Mouse (Mus musculus) embryonic facial prominence, embryonic 10.5 days (tissue): ENCODE measurements at regions not wholly inside any gene's neighbourhood (a gene's known extent, or its start where the extent isn't known, plus 50 kb on each side); places are given as distances from the start of the nearest gene placed in this dataset.

ENCODE experiments used
- DNase-seq: peaks from one replicate; pipeline ENCODE4 v3.0.0-alpha.2; 2017; ENCODE audit warnings: low spot score
- H3K27ac ChIP-seq: fragments of 300-500 bp; sonication (generic); replicated peaks from 2 replicates; pipeline ENCODE4 v1.5.1; 2016; ENCODE audit warnings: mild to moderate bottlenecking
- H3K27me3 ChIP-seq: fragments of 300-500 bp; sonication (generic); replicated peaks from 2 replicates; pipeline ENCODE4 v1.6.1; 2016; ENCODE audit warnings: low read depth, mild to moderate bottlenecking; ENCODE audit not compliant: poor library complexity, severe bottlenecking
- H3K36me3 ChIP-seq: fragments of 300-500 bp; sonication (generic); replicated peaks from 2 replicates; pipeline ENCODE4 v1.6.1; 2016; ENCODE audit warnings: mild to moderate bottlenecking, moderate library complexity
- H3K4me1 ChIP-seq: fragments of 300-500 bp; sonication (generic); 2 replicates; pipeline ENCODE4 v1.6.1; 2016
- H3K4me3 ChIP-seq: fragments of 300-500 bp; sonication (generic); 2 replicates; pipeline ENCODE4 v1.5.1; 2016; ENCODE audit warnings: mild to moderate bottlenecking, moderate library complexity
- H3K9me3 ChIP-seq: fragments of 300-500 bp; sonication (generic); 2 replicates; pipeline ENCODE4 v1.6.1; 2016; ENCODE audit warnings: mild to moderate bottlenecking
- WGBS: fragments of 180-500 bp; shearing (Covaris S2); methylation state at CpG from one replicate; pipeline ENCODE4 v1.1.7; 2016; 5-methylcytosine and 5-hydroxymethylcytosine counted together

GRCm38 (mm10) chr5:52092273-52092672, 98.0 kb downstream of the Dhx15 start:
- no peak for DNase-seq
- 93% methylated on average over 4 of the region's 4 CpGs for WGBS

DNA sequence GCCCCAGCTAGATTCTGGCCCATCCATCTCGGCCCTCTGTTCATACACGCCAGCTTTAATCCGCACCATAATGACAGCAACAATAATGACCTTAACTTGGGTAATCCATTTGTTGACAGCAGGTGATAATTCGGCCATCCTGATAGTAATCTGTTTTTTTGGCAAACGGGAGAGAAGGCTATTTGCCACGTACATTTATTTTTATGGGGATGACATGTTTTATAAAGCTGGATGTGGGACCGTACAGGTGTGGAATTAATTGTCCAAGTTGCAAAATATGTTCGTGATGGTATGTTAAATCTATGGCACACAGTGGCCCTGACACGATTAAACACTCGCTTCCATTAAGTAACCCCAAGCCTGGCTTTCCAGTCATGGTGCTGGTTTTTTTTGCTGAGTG, 102.2 kb downstream of the Dhx15 start:
- H3K9me3 ChIP-seq, result no peaks in the 10 kb centered on the region
- 88% methylated on average over 10 of the region's 10 CpGs for WGBS
- no peaks in the 10 kb centered on the region for H3K36me3 ChIP-seq
- H3K4me3 ChIP-seq, result no peak overlapping the region
- H3K27ac ChIP-seq, result no peak overlapping the region
- no peaks in the 10 kb centered on the region for H3K27me3 ChIP-seq
- H3K4me1 ChIP-seq, result peaks cover 5% of the 10 kb centered on the region
- DNase-seq, result no peak

More at GRCm38 (mm10) chr5:52092273-52092672, 98.0 kb downstream of the Dhx15 start:
- Histone ChIP-seq H3K4me3 (no peak overlapping the region), H3K36me3 (no peaks in the 10 kb centered on the region), H3K9me3 (no peaks in the 10 kb centered on the region), H3K27me3 (no peaks in the 10 kb centered on the region), H3K4me1 (no peaks in the 10 kb centered on the region), H3K27ac (no peak overlapping the region)

DNA sequence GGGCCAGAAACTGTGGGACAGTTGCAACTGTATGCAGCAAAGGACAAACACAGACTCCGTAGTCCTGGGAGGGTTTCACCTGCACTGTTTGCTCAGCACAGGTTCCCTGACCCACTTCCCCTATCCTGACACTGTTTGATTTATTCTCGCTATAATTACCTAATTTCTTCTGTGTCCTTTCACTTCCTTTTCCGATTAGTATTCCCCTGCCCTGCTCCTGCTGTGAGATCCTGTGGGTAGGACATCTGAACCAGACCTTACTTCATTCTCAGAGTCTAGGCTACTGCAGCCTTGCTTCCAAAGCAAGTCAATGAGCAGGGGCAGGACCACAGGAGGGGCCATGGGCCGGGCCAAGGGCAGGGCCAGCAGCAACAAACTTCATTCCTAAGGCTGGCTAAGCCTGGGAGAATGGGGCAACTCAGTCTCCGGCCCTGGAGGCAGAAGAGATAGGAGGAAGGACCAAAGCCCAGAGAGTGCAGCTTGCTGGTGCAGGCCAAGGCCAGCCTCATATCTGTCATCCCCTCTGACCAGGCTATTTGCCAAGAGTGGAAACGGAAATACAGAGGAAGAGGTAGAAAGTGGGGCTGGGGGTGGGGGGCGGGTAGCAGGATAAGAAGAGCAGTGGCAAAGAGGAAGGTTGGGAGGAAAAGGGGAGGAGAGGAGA, 103.4 kb downstream of the Dhx15 start:
- DNase-seq, result no peak
- Histone ChIP-seq H3K27me3 (no peaks in the 10 kb centered on the region), H3K4me3 (no peak overlapping the region), H3K4me1 (peaks cover 5% of the 10 kb centered on the region), H3K27ac (no peak overlapping the region), H3K36me3 (no peaks in the 10 kb centered on the region), H3K9me3 (no peaks in the 10 kb centered on the region)
- WGBS, result 55% methylated on average over 7 of the region's 7 CpGs

DNA sequence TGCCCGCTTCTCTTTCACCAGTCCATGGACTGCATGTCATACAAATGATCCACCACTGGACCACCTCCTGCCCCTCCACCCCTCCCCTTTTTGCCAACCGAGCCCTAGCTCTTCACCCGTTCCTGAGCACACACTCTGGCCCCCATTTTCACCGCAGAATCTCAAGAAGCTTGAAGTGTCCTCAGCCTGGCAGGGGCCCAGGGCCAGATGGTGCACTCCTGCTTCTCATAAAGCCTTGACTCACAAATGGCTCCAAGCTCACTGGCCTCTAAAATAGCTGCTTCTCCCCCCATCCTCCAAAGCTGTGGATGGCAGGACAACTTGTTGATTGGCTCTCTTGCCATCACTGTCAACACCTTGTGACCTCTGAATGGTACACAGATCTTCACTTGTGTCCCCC, 110.0 kb downstream of the Dhx15 start:
- no peaks in the 10 kb centered on the region for H3K36me3 ChIP-seq
- no peaks in the 10 kb centered on the region for H3K9me3 ChIP-seq
- H3K4me3 ChIP-seq, result no peak overlapping the region
- H3K27ac ChIP-seq, result no peak overlapping the region
- no peak for DNase-seq
- no peaks in the 10 kb centered on the region for H3K27me3 ChIP-seq
- WGBS, result 86% methylated on average over 4 of the region's 4 CpGs
- H3K4me1 ChIP-seq, result no peaks in the 10 kb centered on the region

- H3K9me3 ChIP-seq, result no peaks in the 10 kb centered on the region
- no peaks in the 10 kb centered on the region for H3K27me3 ChIP-seq
- no peaks in the 10 kb centered on the region for H3K4me1 ChIP-seq
- no peak for DNase-seq
- no peak overlapping the region for H3K4me3 ChIP-seq
- H3K27ac ChIP-seq, result no peak overlapping the region
- 88% methylated on average over 3 of the region's 3 CpGs for WGBS
- H3K36me3 ChIP-seq, result no peaks in the 10 kb centered on the region
Measured at GRCm38 (mm10) chr5:52077696-52078095, 112.6 kb downstream of the Dhx15 start.

DNA sequence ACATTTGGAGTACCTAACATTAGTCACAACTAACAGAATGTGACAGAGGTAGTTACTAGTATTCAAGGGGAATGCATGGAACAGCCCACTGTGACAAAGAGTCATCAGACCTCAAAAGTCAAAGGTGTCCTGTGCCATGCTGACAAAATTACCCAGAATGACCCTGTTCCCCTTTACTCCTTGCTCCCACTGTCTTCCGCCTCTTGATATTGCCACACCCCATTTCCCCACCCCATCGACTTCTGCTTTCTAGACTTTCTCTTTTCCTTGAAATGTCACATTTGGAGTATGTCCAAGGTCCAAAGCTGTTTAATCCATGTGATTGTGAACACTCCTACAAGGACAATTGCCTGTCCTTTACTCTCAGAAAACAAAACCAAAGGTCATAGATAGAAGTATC, 115.2 kb downstream of the Dhx15 start:
- no peaks in the 10 kb centered on the region for H3K36me3 ChIP-seq
- no peaks in the 10 kb centered on the region for H3K9me3 ChIP-seq
- H3K27me3 ChIP-seq, result no peaks in the 10 kb centered on the region
- H3K4me1 ChIP-seq, result no peaks in the 10 kb centered on the region
- H3K27ac ChIP-seq, result no peak overlapping the region
- no peak for DNase-seq
- WGBS, result 91% methylated on average over 2 of the region's 2 CpGs
- no peak overlapping the region for H3K4me3 ChIP-seq

GRCm38 (mm10) chr5:52064804-52065451, 125.4 kb downstream of the Dhx15 start:
- Histone ChIP-seq H3K27me3 (no peaks in the 10 kb centered on the region), H3K27ac (no peak overlapping the region), H3K9me3 (no peaks in the 10 kb centered on the region), H3K4me1 (peaks cover 4% of the 10 kb centered on the region; the same call in 1 of the 2 replicates), H3K36me3 (no peaks in the 10 kb centered on the region), H3K4me3 (no peak overlapping the region)
- peak; percentile 87 for DNase-seq
- WGBS, result 33% methylated on average over 16 of the region's 16 CpGs

DNA sequence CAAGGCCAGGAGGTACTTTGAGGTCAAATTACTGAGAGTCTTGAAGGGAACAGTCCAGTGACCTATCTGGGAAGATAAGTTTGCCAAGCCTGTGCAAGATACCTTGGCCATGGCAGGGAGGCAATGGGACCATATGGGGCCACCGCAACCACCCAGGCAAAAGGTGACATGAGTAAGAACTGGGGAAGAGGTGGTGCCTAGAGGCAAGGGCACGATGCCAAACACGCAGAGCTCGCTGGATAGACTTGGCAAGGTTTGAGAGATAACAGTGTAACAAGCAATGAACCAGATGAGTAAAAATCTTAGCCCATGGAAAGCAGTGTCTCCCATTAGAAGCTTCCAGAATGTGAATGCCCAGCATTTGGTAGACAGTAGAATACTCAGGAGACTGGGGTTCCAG, 128.1 kb downstream of the Dhx15 start:
- WGBS, result 95% methylated on average over 4 of the region's 4 CpGs
- no peak for DNase-seq
- Histone ChIP-seq H3K27me3 (no peaks in the 10 kb centered on the region), H3K4me3 (no peak overlapping the region), H3K36me3 (no peaks in the 10 kb centered on the region), H3K9me3 (no peaks in the 10 kb centered on the region), H3K27ac (no peak overlapping the region), H3K4me1 (peaks cover 4% of the 10 kb centered on the region; the same call in 1 of the 2 replicates)

GRCm38 (mm10) chr5:52061226-52061625, 129.1 kb downstream of the Dhx15 start:
- DNase-seq, result no peak
- Histone ChIP-seq H3K27me3 (no peaks in the 10 kb centered on the region), H3K36me3 (no peaks in the 10 kb centered on the region), H3K27ac (no peak overlapping the region), H3K9me3 (no peaks in the 10 kb centered on the region), H3K4me3 (no peak overlapping the region), H3K4me1 (peaks cover 4% of the 10 kb centered on the region; the same call in 1 of the 2 replicates)
- 87% methylated on average over 6 of the region's 6 CpGs for WGBS

- DNase-seq, result no peak
- no peaks in the 10 kb centered on the region for H3K9me3 ChIP-seq
- H3K27ac ChIP-seq, result no peak overlapping the region
- no peaks in the 10 kb centered on the region for H3K4me1 ChIP-seq
- no peaks in the 10 kb centered on the region for H3K27me3 ChIP-seq
- no peak overlapping the region for H3K4me3 ChIP-seq
- H3K36me3 ChIP-seq, result no peaks in the 10 kb centered on the region
- 86% methylated on average over 1 of the region's 1 CpGs for WGBS
Measured at GRCm38 (mm10) chr5:52057261-52057660, 133.1 kb downstream of the Dhx15 start.

DNA sequence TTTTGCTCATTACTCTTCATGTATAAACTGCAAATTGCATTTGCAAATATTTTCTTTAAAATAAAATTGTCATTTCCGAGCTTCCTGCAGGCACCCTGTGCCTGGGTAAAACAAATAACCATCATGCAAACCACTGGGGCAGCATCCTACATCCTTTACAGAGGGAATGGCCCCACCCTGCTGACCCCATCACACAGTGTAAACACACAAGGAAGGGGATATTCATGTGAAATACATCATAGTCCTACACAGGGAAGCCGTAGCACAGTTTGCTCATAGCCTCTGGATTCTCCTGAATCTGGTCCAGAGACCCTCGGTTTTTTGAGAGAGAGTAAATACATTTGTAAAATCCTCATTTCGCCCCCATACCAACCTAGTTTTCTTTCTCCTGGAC, 138.2 kb downstream of the Dhx15 start:
- Histone ChIP-seq H3K4me1 (no peaks in the 10 kb centered on the region), H3K27ac (no peak overlapping the region), H3K4me3 (no peak overlapping the region), H3K9me3 (no peaks in the 10 kb centered on the region), H3K36me3 (no peaks in the 10 kb centered on the region), H3K27me3 (no peaks in the 10 kb centered on the region)
- 80% methylated on average over 4 of the region's 4 CpGs for WGBS
- DNase-seq, result no peak

- Histone ChIP-seq H3K9me3 (no peaks in the 10 kb centered on the region), H3K36me3 (no peaks in the 10 kb centered on the region), H3K4me1 (no peaks in the 10 kb centered on the region), H3K27me3 (no peaks in the 10 kb centered on the region), H3K27ac (no peak overlapping the region), H3K4me3 (no peak overlapping the region)
- 74% methylated on average over 10 of the region's 10 CpGs for WGBS
- DNase-seq, result no peak
Measured at GRCm38 (mm10) chr5:52051383-52052071, 138.8 kb downstream of the Dhx15 start.

- 81% methylated on average over 1 of the region's 1 CpGs for WGBS
- Histone ChIP-seq H3K9me3 (no peaks in the 10 kb centered on the region), H3K36me3 (no peaks in the 10 kb centered on the region), H3K27me3 (no peaks in the 10 kb centered on the region), H3K4me3 (no peak overlapping the region), H3K27ac (no peak overlapping the region), H3K4me1 (no peaks in the 10 kb centered on the region)
- DNase-seq, result no peak
Measured at GRCm38 (mm10) chr5:52048790-52049189, 141.5 kb downstream of the Dhx15 start.
